Mouse (Mus musculus): ENCODE results near the gene Casd1.

- TF ChIP-seq POLR2A (IDR thresholded peaks at IDR 0.05; ENCODE audit: borderline replicate concordance, low read depth, low read length) (no peak), CTCF (IDR thresholded peaks at IDR 0.05; ENCODE audit: low read depth, low read length) (no peak)
Observed at GRCm38 (mm10) chr6:4610216-4610896, 9.7 kb downstream of the Casd1 start.

Measured in bone marrow macrophage, adult 2 months (primary cell).